Mouse (Mus musculus) myocyte (in vitro differentiated cells): ENCODE results near the gene Pim1.

Experiments
- E2F4 ChIP-seq: IDR thresholded peaks from one replicate; pipeline ENCODE4 v1.6.1; 2011; ENCODE audit warnings: mild to moderate bottlenecking, control low read depth, moderate library complexity; ENCODE audit not compliant: insufficient read depth
- MAX ChIP-seq: IDR thresholded peaks from one replicate; pipeline ENCODE4 v1.6.1; 2011; ENCODE audit warnings: low read depth, mild to moderate bottlenecking, control low read depth
- POLR2A ChIP-seq: IDR thresholded peaks from one replicate; pipeline ENCODE4 v1.6.1; 2011; ENCODE audit warnings: low read depth, mild to moderate bottlenecking, control low read depth, moderate library complexity; ENCODE audit not compliant: insufficient read length
- POLR2AphosphoS2 ChIP-seq: IDR thresholded peaks from one replicate; pipeline ENCODE4 v1.6.1; 2011; ENCODE audit warnings: low read depth, control low read depth; ENCODE audit not compliant: insufficient read length
- TCF12 ChIP-seq: IDR thresholded peaks from one replicate; pipeline ENCODE4 v1.6.1; 2011; ENCODE audit warnings: mild to moderate bottlenecking, control low read depth; ENCODE audit not compliant: poor library complexity, insufficient read depth, severe bottlenecking
- USF1 ChIP-seq: IDR thresholded peaks from one replicate; pipeline ENCODE4 v1.6.1; 2011; ENCODE audit warnings: low read depth, mild to moderate bottlenecking, control low read depth, moderate library complexity

GRCm38 (mm10) chr17:29483282-29483681 is 7.3 kb upstream of the Pim1 start:
- TF ChIP-seq POLR2A (no peak), POLR2AphosphoS2 (no peak), TCF12 (no peak), USF1 (no peak), E2F4 (no peak), MAX (no peak)
